Mouse (Mus musculus): ENCODE data around the gene Ttc24. TPM values are rescaled to one million over a fixed set of nuclear protein-coding genes. Genes with fewer than 3 reads are reported as not detected.

Ttc24 gene
- polyA plus RNA-seq, 1 experiment: 176 TPM

DNA sequence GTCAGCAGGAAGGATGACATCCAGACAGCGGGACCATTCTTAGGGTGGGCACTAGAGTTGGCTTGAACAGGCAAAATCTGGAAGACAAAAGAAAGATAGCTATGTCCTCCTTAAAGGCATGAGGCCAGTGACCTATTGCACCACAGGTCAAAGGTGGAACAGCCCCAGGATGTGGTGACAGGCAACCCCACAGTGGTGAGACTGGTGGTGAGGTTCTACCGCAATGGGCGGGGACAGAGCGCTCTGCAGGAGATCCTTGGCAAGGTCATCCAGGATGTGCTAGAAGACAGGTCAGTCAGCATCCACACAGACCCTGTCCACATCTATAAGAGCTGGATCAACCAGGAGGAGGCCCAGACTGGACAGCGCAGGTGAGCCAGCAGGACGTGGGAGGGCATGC lies 31.0 kb upstream of the Ttc24 start:
- no peak overlapping the region for H3K27ac ChIP-seq (ENCODE audit: control insufficient read depth, insufficient read depth, low read depth, low read length)
- no peaks in the 10 kb centered on the region for H3K4me1 ChIP-seq (ENCODE audit: control insufficient read depth, insufficient read depth, low read length)
- no peaks in the 10 kb centered on the region for H3K27me3 ChIP-seq (ENCODE audit: control insufficient read depth, insufficient read depth, low read length)
- no peaks in the 10 kb centered on the region for H3K36me3 ChIP-seq (ENCODE audit: control insufficient read depth, insufficient read depth, low read length)
- no peak for TF ChIP-seq POLR2A (IDR thresholded peaks at IDR 0.05; ENCODE audit: control insufficient read depth, low read depth, low read length)
- no peak for TF ChIP-seq CTCF (IDR thresholded peaks at IDR 0.05; ENCODE audit: control insufficient read depth, insufficient read depth, insufficient replicate concordance, low read depth, low read length)
- H3K4me3 ChIP-seq (ENCODE audit: control insufficient read depth, low read depth, low read length): no peak overlapping the region

DNA sequence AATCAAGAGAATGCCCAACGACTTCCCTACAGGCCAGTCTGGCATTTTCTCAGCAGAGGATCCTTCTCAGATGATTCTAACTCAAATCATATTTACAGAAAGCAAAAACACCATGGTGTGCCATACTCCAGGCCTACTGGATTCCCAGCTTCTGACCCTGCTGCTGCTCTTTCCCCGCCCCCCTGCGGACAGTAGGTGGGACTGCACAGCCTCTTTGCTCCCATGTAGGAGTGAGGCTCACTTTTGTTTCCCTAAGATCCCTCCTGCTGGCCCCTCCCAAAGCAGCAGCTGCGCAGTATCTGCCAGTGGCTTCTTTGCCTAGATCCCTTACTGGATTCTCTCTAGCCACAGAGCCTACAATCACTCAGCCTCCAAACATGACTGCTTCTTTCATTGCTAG lies 28.0 kb upstream of the Ttc24 start:
- H3K27ac ChIP-seq (ENCODE audit: control insufficient read depth, insufficient read depth, low read depth, low read length): no peak overlapping the region
- no peaks in the 10 kb centered on the region for H3K36me3 ChIP-seq (ENCODE audit: control insufficient read depth, insufficient read depth, low read length)
- no peaks in the 10 kb centered on the region for H3K27me3 ChIP-seq (ENCODE audit: control insufficient read depth, insufficient read depth, low read length)
- no peak for TF ChIP-seq CTCF (IDR thresholded peaks at IDR 0.05; ENCODE audit: control insufficient read depth, insufficient read depth, insufficient replicate concordance, low read depth, low read length)
- TF ChIP-seq POLR2A (IDR thresholded peaks at IDR 0.05; ENCODE audit: control insufficient read depth, low read depth, low read length): no peak
- no peak overlapping the region for H3K4me3 ChIP-seq (ENCODE audit: control insufficient read depth, low read depth, low read length)
- H3K4me1 ChIP-seq (ENCODE audit: control insufficient read depth, insufficient read depth, low read length): no peaks in the 10 kb centered on the region

DNA sequence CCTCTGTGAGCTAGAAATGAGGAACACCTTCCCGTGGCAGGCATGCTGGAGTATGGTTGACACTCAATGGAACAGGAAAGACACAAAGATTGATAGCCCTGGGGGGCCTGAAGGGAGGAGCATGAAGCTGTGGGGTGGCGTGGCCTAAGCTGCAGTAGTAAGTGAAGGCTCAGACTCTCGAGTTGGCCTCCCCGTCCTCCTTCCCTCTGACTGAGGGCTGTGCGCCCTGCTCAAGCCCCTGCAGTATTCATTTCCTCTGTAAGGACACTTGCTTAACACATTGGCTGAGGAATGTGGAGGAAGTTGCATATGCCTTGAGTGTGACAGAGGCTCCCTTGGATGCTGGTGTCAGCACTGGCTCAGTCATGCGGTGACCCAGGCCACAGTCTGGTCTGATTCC lies 24.5 kb upstream of the Ttc24 start:
- Histone ChIP-seq H3K36me3 (ENCODE audit: control insufficient read depth, insufficient read depth, low read length) (no peaks in the 10 kb centered on the region), H3K4me3 (ENCODE audit: control insufficient read depth, low read depth, low read length) (no peak overlapping the region), H3K4me1 (ENCODE audit: control insufficient read depth, insufficient read depth, low read length) (no peaks in the 10 kb centered on the region), H3K27ac (ENCODE audit: control insufficient read depth, insufficient read depth, low read depth, low read length) (no peak overlapping the region), H3K27me3 (ENCODE audit: control insufficient read depth, insufficient read depth, low read length) (no peaks in the 10 kb centered on the region)
- no peak for TF ChIP-seq POLR2A (IDR thresholded peaks at IDR 0.05; ENCODE audit: control insufficient read depth, low read depth, low read length)
- no peak for TF ChIP-seq CTCF (IDR thresholded peaks at IDR 0.05; ENCODE audit: control insufficient read depth, insufficient read depth, insufficient replicate concordance, low read depth, low read length)

DNA sequence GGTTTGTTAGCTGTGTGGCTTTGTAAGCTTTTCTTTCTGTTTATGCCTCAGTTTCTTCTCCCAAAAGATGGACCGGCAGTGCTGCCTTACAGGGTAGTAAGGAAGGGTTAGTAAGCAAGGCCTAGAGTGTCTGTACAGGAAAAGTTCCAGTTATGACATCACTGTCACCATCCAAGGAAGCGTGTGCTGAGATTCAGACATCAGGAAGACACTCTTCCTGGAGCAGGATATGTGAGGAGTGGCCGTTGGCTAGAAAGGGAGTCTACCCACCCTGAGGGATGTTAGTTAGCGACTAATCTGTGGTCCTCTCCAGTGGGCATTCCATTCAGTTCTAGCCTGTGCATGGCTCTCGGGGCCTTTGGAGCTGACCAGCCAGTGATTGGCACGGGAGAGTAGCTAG lies 24.1 kb upstream of the Ttc24 start:
- H3K4me3 ChIP-seq (ENCODE audit: control insufficient read depth, low read depth, low read length): no peak overlapping the region
- H3K36me3 ChIP-seq (ENCODE audit: control insufficient read depth, insufficient read depth, low read length): no peaks in the 10 kb centered on the region
- H3K27ac ChIP-seq (ENCODE audit: control insufficient read depth, insufficient read depth, low read depth, low read length): no peak overlapping the region
- H3K4me1 ChIP-seq (ENCODE audit: control insufficient read depth, insufficient read depth, low read length): no peaks in the 10 kb centered on the region
- no peaks in the 10 kb centered on the region for H3K27me3 ChIP-seq (ENCODE audit: control insufficient read depth, insufficient read depth, low read length)
- TF ChIP-seq POLR2A (IDR thresholded peaks at IDR 0.05; ENCODE audit: control insufficient read depth, low read depth, low read length) (no peak), CTCF (IDR thresholded peaks at IDR 0.05; ENCODE audit: control insufficient read depth, insufficient read depth, insufficient replicate concordance, low read depth, low read length) (no peak)

DNA sequence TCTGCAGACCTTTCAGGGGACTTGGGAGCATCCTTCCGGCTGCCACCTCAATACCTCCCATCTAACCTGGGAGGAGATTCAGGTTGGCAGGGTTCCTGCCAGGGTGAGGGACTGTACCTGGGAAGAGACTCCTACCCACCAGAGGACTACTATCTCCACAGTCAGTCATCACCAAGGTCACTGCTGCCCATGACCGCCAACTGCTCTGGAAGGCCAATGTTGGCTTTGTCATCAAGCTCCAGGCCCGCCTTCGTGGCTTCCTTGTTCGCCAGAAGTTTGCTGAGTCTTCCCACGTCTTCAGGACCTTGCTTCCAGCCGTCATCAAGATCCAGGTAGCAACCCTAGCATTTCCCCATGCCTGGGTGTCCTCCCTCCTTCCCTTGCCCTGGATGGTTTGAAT lies 23.6 kb upstream of the Ttc24 start:
- Histone ChIP-seq H3K27me3 (ENCODE audit: control insufficient read depth, insufficient read depth, low read length) (no peaks in the 10 kb centered on the region), H3K27ac (ENCODE audit: control insufficient read depth, insufficient read depth, low read depth, low read length) (no peak overlapping the region), H3K4me1 (ENCODE audit: control insufficient read depth, insufficient read depth, low read length) (no peaks in the 10 kb centered on the region), H3K4me3 (ENCODE audit: control insufficient read depth, low read depth, low read length) (no peak overlapping the region), H3K36me3 (ENCODE audit: control insufficient read depth, insufficient read depth, low read length) (no peaks in the 10 kb centered on the region)
- no peak for TF ChIP-seq CTCF (IDR thresholded peaks at IDR 0.05; ENCODE audit: control insufficient read depth, insufficient read depth, insufficient replicate concordance, low read depth, low read length)
- TF ChIP-seq POLR2A (IDR thresholded peaks at IDR 0.05; ENCODE audit: control insufficient read depth, low read depth, low read length): no peak

DNA sequence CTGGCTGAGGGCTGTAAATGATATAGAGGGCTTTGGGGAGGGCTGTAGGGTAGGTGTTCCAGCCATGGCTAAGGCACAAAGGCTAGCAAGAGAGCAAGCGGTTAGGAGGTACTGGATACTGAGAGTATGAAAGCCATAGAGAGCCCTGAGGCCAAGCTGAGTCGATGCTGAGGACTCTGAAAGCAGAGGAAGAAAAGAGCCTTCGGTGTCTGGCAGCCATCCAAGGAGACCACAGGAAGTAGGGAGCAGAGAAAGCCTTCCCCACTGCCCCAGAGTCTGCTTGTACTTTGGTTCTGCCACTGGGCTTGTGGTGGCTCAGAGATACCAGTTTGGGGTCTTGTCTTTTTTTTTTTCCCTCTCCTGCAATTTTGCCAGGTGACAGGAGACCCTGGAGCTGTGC lies 22.1 kb upstream of the Ttc24 start:
- no peak overlapping the region for H3K4me3 ChIP-seq (ENCODE audit: control insufficient read depth, low read depth, low read length)
- no peak overlapping the region for H3K27ac ChIP-seq (ENCODE audit: control insufficient read depth, insufficient read depth, low read depth, low read length)
- H3K36me3 ChIP-seq (ENCODE audit: control insufficient read depth, insufficient read depth, low read length): no peaks in the 10 kb centered on the region
- TF ChIP-seq CTCF (IDR thresholded peaks at IDR 0.05; ENCODE audit: control insufficient read depth, insufficient read depth, insufficient replicate concordance, low read depth, low read length): no peak
- TF ChIP-seq POLR2A (IDR thresholded peaks at IDR 0.05; ENCODE audit: control insufficient read depth, low read depth, low read length): no peak
- H3K4me1 ChIP-seq (ENCODE audit: control insufficient read depth, insufficient read depth, low read length): no peaks in the 10 kb centered on the region
- H3K27me3 ChIP-seq (ENCODE audit: control insufficient read depth, insufficient read depth, low read length): no peaks in the 10 kb centered on the region

DNA sequence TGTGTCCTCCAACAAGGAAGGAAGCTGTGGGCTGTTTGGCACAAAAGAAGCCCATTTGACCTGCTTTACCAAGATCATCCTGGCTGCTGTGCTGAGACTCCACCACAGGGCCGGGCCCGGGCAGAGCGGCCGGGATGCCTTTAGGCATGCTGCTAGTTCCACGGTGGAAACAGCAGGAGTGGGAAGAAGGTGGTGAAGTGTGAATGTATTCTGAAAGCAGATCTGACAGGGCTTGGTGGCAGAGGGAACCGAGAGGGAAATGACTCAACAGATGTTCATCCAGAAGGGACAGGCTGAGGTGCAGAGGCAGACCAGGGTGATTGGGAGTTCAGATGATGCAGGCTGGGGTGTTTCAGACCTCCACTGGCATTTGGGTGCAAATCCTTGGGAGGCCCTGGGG lies 19.6 kb upstream of the Ttc24 start:
- no peaks in the 10 kb centered on the region for H3K27me3 ChIP-seq (ENCODE audit: control insufficient read depth, insufficient read depth, low read length)
- no peaks in the 10 kb centered on the region for H3K4me1 ChIP-seq (ENCODE audit: control insufficient read depth, insufficient read depth, low read length)
- no peak overlapping the region for H3K4me3 ChIP-seq (ENCODE audit: control insufficient read depth, low read depth, low read length)
- no peaks in the 10 kb centered on the region for H3K36me3 ChIP-seq (ENCODE audit: control insufficient read depth, insufficient read depth, low read length)
- TF ChIP-seq CTCF (IDR thresholded peaks at IDR 0.05; ENCODE audit: control insufficient read depth, insufficient read depth, insufficient replicate concordance, low read depth, low read length) (no peak), POLR2A (IDR thresholded peaks at IDR 0.05; ENCODE audit: control insufficient read depth, low read depth, low read length) (no peak)
- no peak overlapping the region for H3K27ac ChIP-seq (ENCODE audit: control insufficient read depth, insufficient read depth, low read depth, low read length)

DNA sequence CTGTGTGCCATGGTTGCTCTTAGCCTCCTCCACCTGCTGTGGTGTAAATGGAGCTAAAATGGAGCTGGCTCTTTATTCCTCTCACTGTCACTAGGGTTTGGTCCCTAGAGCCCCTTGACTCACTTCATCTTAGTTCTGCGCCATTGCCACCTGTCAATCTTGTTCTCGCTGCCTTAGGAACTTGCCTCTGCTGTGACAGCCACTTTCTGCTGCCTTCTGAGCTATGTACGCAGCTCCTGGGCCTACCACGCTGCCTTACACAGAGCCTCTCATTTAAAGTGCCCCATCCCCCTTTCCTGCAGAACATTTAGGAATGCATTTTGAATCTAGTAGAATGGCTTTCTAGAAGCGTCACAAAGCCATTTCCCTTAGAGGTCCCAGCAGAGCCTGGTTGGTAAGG lies 16.0 kb upstream of the Ttc24 start:
- Histone ChIP-seq H3K4me3 (ENCODE audit: control insufficient read depth, low read depth, low read length) (no peak overlapping the region), H3K4me1 (ENCODE audit: control insufficient read depth, insufficient read depth, low read length) (no peaks in the 10 kb centered on the region), H3K27me3 (ENCODE audit: control insufficient read depth, insufficient read depth, low read length) (no peaks in the 10 kb centered on the region), H3K36me3 (ENCODE audit: control insufficient read depth, insufficient read depth, low read length) (no peaks in the 10 kb centered on the region), H3K27ac (ENCODE audit: control insufficient read depth, insufficient read depth, low read depth, low read length) (no peak overlapping the region)
- TF ChIP-seq CTCF (IDR thresholded peaks at IDR 0.05; ENCODE audit: control insufficient read depth, insufficient read depth, insufficient replicate concordance, low read depth, low read length) (no peak), POLR2A (IDR thresholded peaks at IDR 0.05; ENCODE audit: control insufficient read depth, low read depth, low read length) (no peak)
